Mouse (Mus musculus): ENCODE results near the gene Cdk5rap1.

- no peak for TF ChIP-seq GATA1 (IDR thresholded peaks at IDR 0.05; ENCODE audit: borderline replicate concordance, low read length)
- TF ChIP-seq FLI1 (IDR thresholded peaks at IDR 0.05; ENCODE audit: low read length) = no peak
Observed at GRCm38 (mm10) chr2:154396529-154396928, 23.7 kb upstream of the Cdk5rap1 start.

Data from megakaryocyte, embryonic 14.5 days (primary cell).